Mouse (Mus musculus) G1E (cell line): ENCODE data around the gene Fat2.

Experiments used
- CTCF ChIP-seq: IDR thresholded peaks from 2 replicates; pipeline ENCODE4 v1.5.1; 2012; ENCODE audit warnings: low read depth, low read length, inconsistent platforms, mixed read lengths
- GATA1 ChIP-seq: IDR thresholded peaks from 2 replicates; pipeline ENCODE4 v1.6.1; 2012; ENCODE audit warnings: borderline replicate concordance, low read length, inconsistent platforms, mixed read lengths
- TAL1 ChIP-seq: conservative IDR thresholded peaks from 2 replicates; pipeline ENCODE4 v1.6.1; 2012; ENCODE audit warnings: low read depth, low read length, inconsistent platforms, mixed read lengths

DNA sequence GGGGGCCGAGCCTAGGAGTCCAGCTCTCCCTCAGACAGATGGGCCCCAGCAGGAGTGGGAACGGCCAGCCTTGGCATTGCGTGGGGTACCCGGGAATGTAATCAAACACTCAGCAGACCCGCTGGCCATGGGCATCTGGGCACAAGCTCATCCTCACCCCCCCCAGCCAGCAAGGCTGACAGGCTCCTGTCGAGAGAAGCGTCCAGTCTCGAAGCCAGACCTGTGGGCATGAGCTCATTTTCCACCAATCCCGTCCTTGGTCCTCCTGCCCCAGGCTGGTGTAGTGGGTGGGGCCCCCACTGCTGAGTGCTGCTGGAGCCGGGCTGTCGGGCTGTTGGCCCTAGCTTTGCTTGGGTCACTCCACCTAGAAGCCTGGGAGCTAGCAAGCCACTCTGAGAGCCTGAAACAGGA, 5.6 kb upstream of the Fat2 start:
- no peak for TF ChIP-seq CTCF
- TF ChIP-seq TAL1: no peak
- TF ChIP-seq GATA1: no peak
